Mouse (Mus musculus): ENCODE results near the gene Mtmr4.
A peak's percentile ranks its signal among the peaks of the same experiment; 100 is the strongest.

Gene Mtmr4

GRCm38 (mm10) chr11:87615952-87616351 lies 24.0 kb downstream of the Mtmr4 start:
- no peak for DNase-seq

GRCm38 (mm10) chr11:87616790-87617474 lies 25.0 kb downstream of the Mtmr4 start, which contains the start of gene Hsf5:
Hsf5 (plus strand) TSS chr11:87617164.
- DNase-seq, result no peak

GRCm38 (mm10) chr11:87617606-87618005 lies 25.6 kb downstream of the Mtmr4 start:
- no peak for DNase-seq

- DNase-seq, result no peak
Measured at GRCm38 (mm10) chr11:87623160-87623559, 31.2 kb downstream of the Mtmr4 start.

- DNase-seq, result peak; percentile 55
Measured at GRCm38 (mm10) chr11:87629859-87630258, 37.9 kb downstream of the Mtmr4 start.

GRCm38 (mm10) chr11:87638793-87639192 lies 46.8 kb downstream of the Mtmr4 start:
- DNase-seq, result no peak

- DNase-seq, result peak; percentile 83
Measured at GRCm38 (mm10) chr11:87639206-87639605, 47.2 kb downstream of the Mtmr4 start.

- DNase-seq, result no peak
Measured at GRCm38 (mm10) chr11:87642865-87643264, 50.9 kb downstream of the Mtmr4 start.

- no peak for DNase-seq
Measured at GRCm38 (mm10) chr11:87654693-87655092, 62.7 kb downstream of the Mtmr4 start.

GRCm38 (mm10) chr11:87659216-87659615 lies 67.3 kb downstream of the Mtmr4 start:
- no peak for DNase-seq

GRCm38 (mm10) chr11:87662407-87662806 lies 70.4 kb downstream of the Mtmr4 start, which contains the start of gene Rnf43:
Rnf43 (plus strand) TSS chr11:87662722.
- peak; percentile 87 for DNase-seq

- DNase-seq, result no peak
Measured at GRCm38 (mm10) chr11:87662822-87663221, 70.9 kb downstream of the Mtmr4 start.

GRCm38 (mm10) chr11:87663948-87664347 lies 72.0 kb downstream of the Mtmr4 start:
- no peak for DNase-seq

GRCm38 (mm10) chr11:87664521-87664920 lies 72.6 kb downstream of the Mtmr4 start:
- no peak for DNase-seq

GRCm38 (mm10) chr11:87665224-87665623 lies 73.3 kb downstream of the Mtmr4 start:
- DNase-seq, result no peak

GRCm38 (mm10) chr11:87665658-87666057 lies 73.7 kb downstream of the Mtmr4 start:
- DNase-seq, result no peak

All from liver (tissue).